Mouse (Mus musculus) cerebellum, adult 2 months (tissue): ENCODE measurements around the gene Cd79a.

Experiments
- CTCF ChIP-seq: fragments of 200-500 bp; IDR thresholded peaks from 2 replicates; pipeline ENCODE4 v1.5.1; 2011; ENCODE audit warnings: low read depth, mild to moderate bottlenecking, control low read depth, low read length, moderate library complexity, borderline replicate concordance; ENCODE audit not compliant: insufficient read depth
- POLR2A ChIP-seq: fragments of 200-500 bp; IDR thresholded peaks from 2 replicates; pipeline ENCODE4 v1.6.1; 2011; ENCODE audit warnings: low read length, control low read depth, borderline replicate concordance; ENCODE audit not compliant: insufficient read depth

- TF ChIP-seq CTCF: no peak
- TF ChIP-seq POLR2A: no peak
Observed at GRCm38 (mm10) chr7:24943641-24944040, 46.5 kb downstream of the Cd79a start.
